Mouse (Mus musculus) mesoderm, embryonic 11.5 days (tissue): Measurements from ENCODE around the gene Gprc5a.
A peak's percentile ranks its signal among the peaks of the same experiment; 100 is the strongest.

ENCODE experiments used
- DNase-seq: peaks from one replicate; pipeline ENCODE4 v3.0.0-alpha.2; 2012; ENCODE audit warnings: low read depth, low spot score

Gprc5a gene

GRCm38 (mm10) chr6:135070347-135070746, 4.9 kb downstream of the Gprc5a start:
- DNase-seq: no peak

- no peak for DNase-seq
Observed at GRCm38 (mm10) chr6:135074405-135074947, 9.0 kb downstream of the Gprc5a start.

- no peak for DNase-seq
Observed at GRCm38 (mm10) chr6:135076202-135076601, 10.8 kb downstream of the Gprc5a start.

- no peak for DNase-seq
Observed at GRCm38 (mm10) chr6:135078420-135078819, 13.0 kb downstream of the Gprc5a start.

GRCm38 (mm10) chr6:135083991-135084502, 18.6 kb downstream of the Gprc5a start:
- no peak for DNase-seq

- no peak for DNase-seq
Observed at GRCm38 (mm10) chr6:135085703-135086102, 20.3 kb downstream of the Gprc5a start.

- peak; percentile 90 for DNase-seq
Observed at GRCm38 (mm10) chr6:135087721-135088451, 22.4 kb downstream of the Gprc5a start.

GRCm38 (mm10) chr6:135089786-135090185, 24.3 kb downstream of the Gprc5a start:
- no peak for DNase-seq

GRCm38 (mm10) chr6:135090661-135091060, 25.2 kb downstream of the Gprc5a start:
- no peak for DNase-seq

GRCm38 (mm10) chr6:135092798-135093470, 27.5 kb downstream of the Gprc5a start:
- no peak for DNase-seq

GRCm38 (mm10) chr6:135100787-135101472, 35.5 kb downstream of the Gprc5a start:
- DNase-seq: no peak

GRCm38 (mm10) chr6:135102736-135103303, 37.4 kb downstream of the Gprc5a start:
- no peak for DNase-seq

- DNase-seq: no peak
Observed at GRCm38 (mm10) chr6:135107014-135107413, 41.6 kb downstream of the Gprc5a start.

- peak; percentile 67 for DNase-seq
Observed at GRCm38 (mm10) chr6:135112411-135113113, 47.1 kb downstream of the Gprc5a start.

- peak; percentile 41 for DNase-seq
Observed at GRCm38 (mm10) chr6:135113114-135113436, 47.6 kb downstream of the Gprc5a start.

- no peak for DNase-seq
Observed at GRCm38 (mm10) chr6:135116479-135116878, 51.0 kb downstream of the Gprc5a start.

- no peak for DNase-seq
Observed at GRCm38 (mm10) chr6:135118183-135118582, 52.7 kb downstream of the Gprc5a start, which contains the start of gene Gprc5d. Gene Gprc5d (minus strand): TSS chr6:135118283.

- no peak for DNase-seq
Observed at GRCm38 (mm10) chr6:135124755-135125380, 59.4 kb downstream of the Gprc5a start.

GRCm38 (mm10) chr6:135133086-135133485, 67.6 kb downstream of the Gprc5a start:
- DNase-seq: no peak

- no peak for DNase-seq
Observed at GRCm38 (mm10) chr6:135133486-135133885, 68.0 kb downstream of the Gprc5a start.
